Mouse (Mus musculus) midbrain, embryonic 11.5 days (tissue): ENCODE measurements around the gene Wdr48. TPM values are rescaled to one million over a fixed set of nuclear protein-coding genes. Genes with fewer than 3 reads are reported as not detected.

Experiments
- ATAC-seq: fragments of 200-750 bp; cut with Nextera tagmentation; 2 replicates; pipeline ENCODE4 v1.8.0; 2017; ENCODE audit warnings: moderate TSS enrichment, moderate library complexity; ENCODE audit not compliant: low FRiP score
- DNase-seq: peaks from one replicate; pipeline ENCODE4 v3.0.0; 2015; ENCODE audit warnings: low spot score; ENCODE audit errors: missing footprints
- H3K27ac ChIP-seq: fragments of 300-500 bp; sonication (generic); 2 replicates; pipeline ENCODE4 v1.5.1; 2014; ENCODE audit warnings: low read depth, low read length
- H3K27me3 ChIP-seq: fragments of 300-500 bp; sonication (generic); 2 replicates; pipeline ENCODE4 v1.6.1; 2014; ENCODE audit warnings: mild to moderate bottlenecking, low read length, moderate library complexity, mixed read lengths; ENCODE audit not compliant: control insufficient read depth, insufficient read depth
- H3K36me3 ChIP-seq: fragments of 300-500 bp; sonication (generic); 2 replicates; pipeline ENCODE4 v1.6.1; 2014; ENCODE audit warnings: mild to moderate bottlenecking, low read length, moderate library complexity, mixed read lengths; ENCODE audit not compliant: control insufficient read depth, insufficient read depth
- H3K4me1 ChIP-seq: fragments of 300-500 bp; sonication (generic); 2 replicates; pipeline ENCODE4 v1.6.1; 2014; ENCODE audit warnings: low read length; ENCODE audit not compliant: control insufficient read depth, insufficient read depth
- H3K4me2 ChIP-seq: fragments of 300-500 bp; sonication (generic); 2 replicates; pipeline ENCODE4 v1.6.1; 2014; ENCODE audit warnings: mild to moderate bottlenecking, moderate library complexity
- H3K4me3 ChIP-seq: fragments of 300-500 bp; sonication (generic); 2 replicates; pipeline ENCODE4 v1.5.1; 2014; ENCODE audit warnings: low read depth, low read length
- H3K9ac ChIP-seq: fragments of 300-500 bp; sonication (generic); 2 replicates; pipeline ENCODE4 v1.6.1; 2014; ENCODE audit warnings: low read length
- H3K9me3 ChIP-seq: fragments of 300-500 bp; sonication (generic); 2 replicates; pipeline ENCODE4 v1.6.1; 2016; ENCODE audit warnings: low read length; ENCODE audit not compliant: control insufficient read depth
- WGBS: fragments of 180-500 bp; shearing (Covaris S2); extraction: QIAGEN DNeasy Blood & Tissue Kit; methylation state at CpG from one replicate; pipeline ENCODE4 v1.1.7; 2014; 5-methylcytosine and 5-hydroxymethylcytosine counted together
- polyA plus RNA-seq: library from polyadenylated mRNA; unstranded; fragments of >200 nt; fragmentation: Nextera tagmentation; extraction: Ambion mirVana; gene quantifications from 2 replicates; pipeline ENCODE4 v1.2.1, GENCODE M21; 2014

The Wdr48 gene
- polyA plus RNA-seq, 1 experiment from 2014 or later = 61.2 TPM

- Histone ChIP-seq H3K27ac (no peak overlapping the region), H3K9me3 (no peaks in the 10 kb centered on the region), H3K27me3 (no peaks in the 10 kb centered on the region), H3K4me1 (peaks cover 3% of the 10 kb centered on the region; the same call in 1 of the 2 replicates), H3K9ac (no peak overlapping the region), H3K4me3 (no peak overlapping the region), H3K36me3 (no peaks in the 10 kb centered on the region), H3K4me2 (no peak overlapping the region)
- DNase-seq = no peak
- ATAC-seq = no peak
- WGBS = 80% methylated on average over 9 of the region's 9 CpGs
Observed at GRCm38 (mm10) chr9:119958835-119959234, 64.2 kb downstream of the Wdr48 start.

GRCm38 (mm10) chr9:119962216-119962615 lies 67.5 kb downstream of the Wdr48 start:
- Histone ChIP-seq H3K36me3 (no peaks in the 10 kb centered on the region), H3K27ac (no peak overlapping the region), H3K4me2 (no peak overlapping the region), H3K4me1 (peaks cover 3% of the 10 kb centered on the region; the same call in 1 of the 2 replicates), H3K9ac (no peak overlapping the region), H3K9me3 (no peaks in the 10 kb centered on the region), H3K27me3 (no peaks in the 10 kb centered on the region), H3K4me3 (no peak overlapping the region)
- WGBS = 82% methylated on average over 4 of the region's 4 CpGs
- DNase-seq (peak; percentile 14), ATAC-seq (no peak)

DNA sequence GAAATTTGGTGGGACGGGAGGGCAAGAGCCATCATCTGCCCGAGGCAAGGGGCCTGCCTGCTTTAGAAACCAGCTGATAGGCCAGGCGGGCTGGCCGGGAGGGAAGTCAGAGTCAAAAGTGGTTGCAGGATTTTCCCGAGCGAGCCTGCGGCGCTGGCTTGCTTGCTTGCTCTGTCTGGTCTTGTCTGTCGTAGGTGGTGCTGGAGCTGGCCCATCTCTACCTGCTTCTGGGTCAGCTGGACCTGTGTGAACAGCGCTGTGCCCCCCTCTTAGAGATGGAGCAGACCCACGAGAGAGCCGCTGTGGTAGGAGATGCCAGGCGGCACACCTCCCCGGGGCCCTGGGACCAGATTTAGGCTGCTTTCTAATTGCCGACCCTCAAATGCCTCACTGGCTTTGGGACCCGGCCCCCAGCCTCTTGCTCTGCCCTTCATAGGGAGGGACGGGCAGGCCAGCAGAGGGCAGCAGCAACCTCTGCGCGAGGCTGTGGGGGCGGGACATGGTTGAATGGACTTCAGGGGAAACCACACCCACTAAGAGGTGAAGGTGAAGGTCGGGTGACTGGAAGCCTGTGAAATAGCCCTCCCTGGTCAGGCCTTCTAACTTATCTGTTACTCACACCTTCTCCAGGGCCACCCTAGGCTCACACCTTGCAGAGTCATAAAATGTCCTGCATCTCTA lies 68.4 kb downstream of the Wdr48 start:
- peak; percentile 76 for ATAC-seq
- 11% methylated on average over 21 of the region's 21 CpGs for WGBS
- peak; percentile 93 for DNase-seq
- Histone ChIP-seq H3K27ac (no peak overlapping the region), H3K9ac (peak overlapping the region; percentile 36; the same call in 1 of the 2 replicates), H3K9me3 (no peaks in the 10 kb centered on the region), H3K36me3 (no peaks in the 10 kb centered on the region), H3K4me1 (peaks cover 3% of the 10 kb centered on the region; the same call in 1 of the 2 replicates), H3K4me2 (peak overlapping the region; percentile 28; the same call in 1 of the 2 replicates), H3K4me3 (no peak overlapping the region), H3K27me3 (no peaks in the 10 kb centered on the region)

DNA sequence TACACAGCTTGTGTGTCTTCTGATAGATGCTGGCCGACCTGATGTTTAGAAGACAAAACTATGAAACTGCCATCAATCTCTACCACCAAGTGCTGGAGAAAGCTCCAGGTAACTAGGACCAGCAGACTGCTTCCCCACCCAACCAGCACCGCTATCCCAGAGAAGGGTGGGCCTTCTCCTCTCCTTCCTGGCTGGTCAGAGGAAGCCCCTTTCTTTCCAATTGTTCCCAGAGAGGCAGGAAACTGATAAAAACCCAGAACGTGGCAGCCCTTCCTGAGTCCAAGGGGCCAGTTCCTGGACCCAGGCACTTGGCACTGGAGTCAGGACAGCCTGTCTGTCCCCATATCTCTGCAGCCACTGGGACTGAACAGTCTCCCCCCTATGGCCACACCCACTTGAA lies 69.5 kb downstream of the Wdr48 start:
- DNase-seq = peak; percentile 53
- Histone ChIP-seq H3K9ac (no peak overlapping the region), H3K27ac (no peak overlapping the region), H3K4me3 (no peak overlapping the region), H3K4me1 (peaks cover 3% of the 10 kb centered on the region; the same call in 1 of the 2 replicates), H3K27me3 (no peaks in the 10 kb centered on the region), H3K36me3 (no peaks in the 10 kb centered on the region), H3K4me2 (no peak overlapping the region), H3K9me3 (no peaks in the 10 kb centered on the region)
- ATAC-seq = no peak
- 69% methylated on average over 3 of the region's 3 CpGs for WGBS

DNA sequence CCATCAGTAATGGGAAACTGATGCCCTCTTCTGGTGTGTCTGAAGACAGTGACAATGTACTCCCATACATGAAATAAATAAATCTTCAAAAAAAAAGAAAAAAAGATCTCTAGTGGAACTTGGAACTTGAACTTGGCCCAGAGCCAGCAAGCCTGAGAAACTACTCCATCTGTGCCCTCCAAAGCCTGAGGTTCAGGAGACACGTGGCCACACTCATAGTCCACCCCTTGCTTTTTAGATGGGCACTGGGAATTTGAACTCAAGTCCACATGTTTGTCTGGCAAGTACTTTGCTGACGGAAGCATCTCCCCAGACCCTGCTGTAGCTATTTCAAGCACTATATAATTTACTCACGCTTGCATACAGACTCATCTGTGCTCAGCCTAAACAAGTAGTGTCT lies 70.5 kb downstream of the Wdr48 start:
- Histone ChIP-seq H3K9ac (no peak overlapping the region), H3K4me3 (no peak overlapping the region), H3K4me1 (peaks cover 3% of the 10 kb centered on the region; the same call in 1 of the 2 replicates), H3K4me2 (no peak overlapping the region), H3K9me3 (no peaks in the 10 kb centered on the region), H3K27ac (no peak overlapping the region), H3K27me3 (no peaks in the 10 kb centered on the region), H3K36me3 (no peaks in the 10 kb centered on the region)
- 85% methylated on average over 3 of the region's 3 CpGs for WGBS
- peak; percentile 47 for DNase-seq
- ATAC-seq = no peak

- no peak overlapping the region for H3K9ac ChIP-seq
- H3K4me2 ChIP-seq = no peak overlapping the region
- no peaks in the 10 kb centered on the region for H3K9me3 ChIP-seq
- no peak overlapping the region for H3K4me3 ChIP-seq
- no peak for DNase-seq
- no peak for ATAC-seq
- H3K4me1 ChIP-seq = peaks cover 3% of the 10 kb centered on the region; the same call in 1 of the 2 replicates
- no peak overlapping the region for H3K27ac ChIP-seq
- no peaks in the 10 kb centered on the region for H3K36me3 ChIP-seq
- 86% methylated on average over 26 of the region's 26 CpGs for WGBS
- H3K27me3 ChIP-seq = no peaks in the 10 kb centered on the region
Observed at GRCm38 (mm10) chr9:119966221-119966910, 71.7 kb downstream of the Wdr48 start.

GRCm38 (mm10) chr9:119969811-119970210 lies 75.1 kb downstream of the Wdr48 start:
- no peak overlapping the region for H3K9ac ChIP-seq
- H3K4me3 ChIP-seq = no peak overlapping the region

DNA sequence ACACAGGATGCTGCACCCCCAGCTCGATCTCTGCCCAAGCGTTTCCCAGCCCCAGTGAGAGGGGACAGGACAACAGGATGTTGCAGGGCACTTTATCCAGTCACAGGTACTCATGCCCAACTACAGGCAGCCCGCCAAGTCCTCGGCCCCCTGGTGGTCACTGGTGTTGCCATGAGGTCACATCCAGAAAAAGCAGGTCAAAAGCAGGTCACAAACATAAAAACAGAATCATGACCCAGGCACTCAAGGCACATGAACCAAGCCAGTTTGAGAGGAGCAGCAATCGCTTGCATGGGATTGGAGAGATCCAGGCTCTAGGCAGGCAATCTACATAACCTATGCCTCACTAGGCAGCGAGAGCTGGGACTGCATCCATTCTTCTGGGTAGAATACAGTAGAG lies 75.5 kb downstream of the Wdr48 start:
- Histone ChIP-seq H3K4me3 (no peak overlapping the region), H3K4me1 (no peaks in the 10 kb centered on the region), H3K36me3 (peaks cover 3% of the 10 kb centered on the region; the same call in 1 of the 2 replicates), H3K27ac (no peak overlapping the region), H3K9ac (no peak overlapping the region), H3K4me2 (no peak overlapping the region), H3K27me3 (no peaks in the 10 kb centered on the region), H3K9me3 (no peaks in the 10 kb centered on the region)
- WGBS = 37% methylated on average over 6 of the region's 6 CpGs
- peak; percentile 87 for DNase-seq
- no peak for ATAC-seq

More at GRCm38 (mm10) chr9:119969811-119970210, 75.1 kb downstream of the Wdr48 start:
- no peak overlapping the region for H3K27ac ChIP-seq
- peaks cover 3% of the 10 kb centered on the region; the same call in 1 of the 2 replicates for H3K36me3 ChIP-seq
- H3K27me3 ChIP-seq = no peaks in the 10 kb centered on the region
- ATAC-seq (no peak), DNase-seq (peak; percentile 8)
- no peaks in the 10 kb centered on the region for H3K4me1 ChIP-seq
- WGBS = 81% methylated on average over 7 of the region's 7 CpGs
- H3K9me3 ChIP-seq = no peaks in the 10 kb centered on the region
- H3K4me2 ChIP-seq = no peak overlapping the region
